Mouse (Mus musculus) heart, embryonic 12.5 days (tissue): Measurements from ENCODE around the gene Apoa1. TPM values are rescaled to one million over a fixed set of nuclear protein-coding genes. Genes with fewer than 3 reads are reported as not detected.

Source experiments
- ATAC-seq: fragments of 200-750 bp; cut with Nextera tagmentation; 2 replicates; pipeline ENCODE4 v1.8.0; 2017; ENCODE audit warnings: moderate TSS enrichment, moderate library complexity; ENCODE audit not compliant: insufficient number of reproducible peaks, low FRiP score
- H3K27ac ChIP-seq: fragments of 300-500 bp; sonication (generic); 2 replicates; pipeline ENCODE4 v1.5.1; 2016; ENCODE audit warnings: mild to moderate bottlenecking, moderate library complexity; ENCODE audit not compliant: poor library complexity, severe bottlenecking
- H3K27me3 ChIP-seq: fragments of 300-500 bp; sonication (generic); replicated peaks from 2 replicates; pipeline ENCODE4 v1.6.1; 2016; ENCODE audit warnings: mild to moderate bottlenecking, moderate library complexity
- H3K36me3 ChIP-seq: fragments of 300-500 bp; sonication (generic); 2 replicates; pipeline ENCODE4 v1.6.1; 2016; ENCODE audit warnings: mild to moderate bottlenecking, moderate library complexity
- H3K4me1 ChIP-seq: fragments of 300-500 bp; sonication (generic); replicated peaks from 2 replicates; pipeline ENCODE4 v1.6.1; 2016; ENCODE audit warnings: mild to moderate bottlenecking
- H3K4me2 ChIP-seq: fragments of 300-500 bp; sonication (generic); 2 replicates; pipeline ENCODE4 v1.6.1; 2016; ENCODE audit warnings: mild to moderate bottlenecking, moderate library complexity
- H3K4me3 ChIP-seq: fragments of 300-500 bp; sonication (generic); 2 replicates; pipeline ENCODE4 v1.5.1; 2016; ENCODE audit warnings: mild to moderate bottlenecking
- H3K9ac ChIP-seq: fragments of 300-500 bp; sonication (generic); 2 replicates; pipeline ENCODE4 v1.6.1; 2016; ENCODE audit warnings: mild to moderate bottlenecking, moderate library complexity
- H3K9me3 ChIP-seq: fragments of 300-500 bp; sonication (generic); replicated peaks from 2 replicates; pipeline ENCODE4 v1.6.1; 2016; ENCODE audit warnings: mild to moderate bottlenecking, moderate library complexity
- WGBS: fragments of 180-500 bp; shearing (Covaris S2); methylation state at CpG from one replicate; pipeline ENCODE4 v1.1.7; 2016; 5-methylcytosine and 5-hydroxymethylcytosine counted together
- polyA plus RNA-seq: library from polyadenylated mRNA; unstranded; fragments of >200 nt; fragmentation: Nextera tagmentation; extraction: Ambion mirVana; gene quantifications from 2 replicates; pipeline ENCODE4 v1.2.1, GENCODE M21; 2016

Gene Apoa1
- polyA plus RNA-seq, 1 experiment from 2014 or later = 24.9 TPM

DNA sequence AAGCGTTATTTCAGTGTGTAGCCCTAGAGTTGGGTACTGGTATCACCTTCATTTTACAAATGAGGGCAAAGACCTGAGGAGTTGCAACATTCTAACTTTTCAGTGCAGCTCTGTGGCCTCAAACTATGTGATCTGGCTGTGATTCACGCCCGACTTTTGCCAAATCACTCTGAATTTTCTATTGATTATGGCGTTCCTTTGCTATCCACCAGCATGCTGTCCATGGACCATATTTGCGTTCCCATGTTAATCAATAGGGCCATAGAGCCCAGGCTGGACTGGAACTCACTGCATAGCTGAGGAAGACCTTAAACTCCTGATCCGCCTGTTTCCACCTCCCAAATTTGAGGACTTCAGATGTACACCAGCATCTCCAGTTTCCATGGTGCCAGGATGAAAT, 30.7 kb downstream of the Apoa1 start:
- no peak overlapping the region for H3K9ac ChIP-seq
- ATAC-seq = no peak
- no peak overlapping the region for H3K4me2 ChIP-seq
- 0 out of 2 replicates have a peak, but pooled peaks cover 4% of the 10 kb centered on the region for H3K4me1 ChIP-seq
- 78% methylated on average over 6 of the region's 6 CpGs for WGBS
- H3K9me3 ChIP-seq = no peaks in the 10 kb centered on the region
- H3K27me3 ChIP-seq = no peaks in the 10 kb centered on the region
- H3K4me3 ChIP-seq = no peak overlapping the region
- no peaks in the 10 kb centered on the region for H3K36me3 ChIP-seq
- H3K27ac ChIP-seq = no peak overlapping the region

DNA sequence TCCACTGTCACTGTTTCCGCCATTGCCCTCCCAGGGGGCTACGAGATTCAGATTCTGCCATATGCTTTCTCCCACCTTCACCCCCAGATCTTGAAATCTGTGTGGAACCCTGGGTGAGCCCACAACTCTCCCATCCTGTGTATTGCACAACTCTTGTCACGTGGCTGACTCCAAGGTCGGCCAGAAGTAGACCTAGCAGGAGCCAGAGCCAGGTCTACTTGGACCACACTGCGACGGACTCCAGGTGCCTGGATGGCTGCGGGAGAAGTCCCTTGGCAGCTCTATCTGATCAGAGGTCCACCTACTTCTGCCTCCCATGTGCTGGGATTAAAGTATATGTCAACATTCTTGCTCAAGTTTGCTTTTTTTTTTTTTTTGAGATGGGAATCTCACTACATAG, 32.8 kb downstream of the Apoa1 start:
- no peak overlapping the region for H3K9ac ChIP-seq
- H3K36me3 ChIP-seq = no peaks in the 10 kb centered on the region
- H3K4me1 ChIP-seq = 0 out of 2 replicates have a peak, but pooled peaks cover 4% of the 10 kb centered on the region
- no peaks in the 10 kb centered on the region for H3K27me3 ChIP-seq
- H3K9me3 ChIP-seq = no peaks in the 10 kb centered on the region
- WGBS = 85% methylated on average over 7 of the region's 7 CpGs
- H3K27ac ChIP-seq = no peak overlapping the region
- H3K4me2 ChIP-seq = no peak overlapping the region
- no peak overlapping the region for H3K4me3 ChIP-seq
- ATAC-seq = no peak

DNA sequence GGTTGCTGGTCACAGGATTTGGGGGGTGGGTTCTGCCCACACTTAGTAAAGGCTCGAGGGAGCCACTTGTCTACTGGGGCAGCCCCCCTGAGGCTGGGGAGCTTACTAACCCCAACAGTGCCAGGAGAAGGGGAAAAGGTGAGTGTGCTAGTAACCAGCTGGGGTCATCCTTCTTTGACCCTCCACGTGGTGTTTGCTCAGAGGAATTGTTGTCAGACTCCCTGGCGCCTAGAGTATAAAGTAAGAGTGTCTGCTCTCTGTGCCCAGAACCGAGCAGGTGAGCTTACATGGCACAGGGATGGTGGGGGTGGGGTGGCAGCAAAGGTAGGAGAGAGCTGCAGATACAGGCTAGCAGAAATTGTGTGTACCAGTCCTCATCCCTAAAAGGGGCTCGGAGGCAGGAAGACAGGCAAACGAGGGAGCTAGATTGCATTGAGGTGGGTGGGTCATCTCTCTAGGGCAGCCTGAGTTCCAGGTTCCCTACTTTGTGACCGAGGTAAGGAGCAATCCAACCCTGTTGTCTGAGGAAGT, 40.0 kb downstream of the Apoa1 start, which contains the start of gene Apoa5:
Gene Apoa5, plus strand, starts transcription at position 291 of the 531 bp plus-strand sequence.
- no peak for ATAC-seq
- no peak within 1 kb of the TSS for H3K4me2 ChIP-seq
- H3K9me3 ChIP-seq = no peaks in the 10 kb centered on the region
- H3K36me3 ChIP-seq = no peaks in the 10 kb centered on the region
- H3K4me1 ChIP-seq = peaks cover 3% of the 10 kb centered on the region; the same call in 1 of the 2 replicates
- no peak within 1 kb of the TSS for H3K9ac ChIP-seq
- peaks cover 34% of the 10 kb centered on the region for H3K27me3 ChIP-seq
- whole genome bisulfite sequencing = 45% methylated on average over 7 of the region's 7 CpGs
- H3K4me3 ChIP-seq = no peak within 1 kb of the TSS
- H3K27ac ChIP-seq = no peak within 1 kb of the TSS

DNA sequence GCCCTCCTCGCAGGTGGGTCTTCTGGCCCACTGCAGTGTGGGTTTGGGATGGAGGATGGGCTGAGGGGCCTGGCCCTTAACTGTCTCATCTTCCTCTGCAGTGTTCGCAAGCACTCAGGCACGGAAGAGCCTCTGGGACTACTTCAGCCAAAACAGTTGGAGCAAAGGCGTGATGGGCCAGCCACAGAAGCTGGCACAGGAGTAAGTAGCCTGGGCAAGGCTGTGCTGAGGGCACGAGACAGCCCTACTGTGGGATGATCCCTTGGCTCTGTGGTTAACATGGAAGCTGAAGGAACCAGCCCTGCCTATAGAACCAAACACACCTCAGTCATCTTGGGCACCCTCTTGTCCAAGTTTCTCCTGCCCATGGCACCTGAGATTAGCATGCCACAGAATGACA, 40.7 kb downstream of the Apoa1 start:
- no peak for ATAC-seq
- H3K4me1 ChIP-seq = peaks cover 10% of the 10 kb centered on the region
- no peak overlapping the region for H3K27ac ChIP-seq
- H3K36me3 ChIP-seq = no peaks in the 10 kb centered on the region
- no peaks in the 10 kb centered on the region for H3K9me3 ChIP-seq
- H3K27me3 ChIP-seq = peaks cover 34% of the 10 kb centered on the region
- 77% methylated on average over 5 of the region's 5 CpGs for WGBS
- H3K4me3 ChIP-seq = no peak overlapping the region
- H3K4me2 ChIP-seq = no peak overlapping the region
- H3K9ac ChIP-seq = no peak overlapping the region

DNA sequence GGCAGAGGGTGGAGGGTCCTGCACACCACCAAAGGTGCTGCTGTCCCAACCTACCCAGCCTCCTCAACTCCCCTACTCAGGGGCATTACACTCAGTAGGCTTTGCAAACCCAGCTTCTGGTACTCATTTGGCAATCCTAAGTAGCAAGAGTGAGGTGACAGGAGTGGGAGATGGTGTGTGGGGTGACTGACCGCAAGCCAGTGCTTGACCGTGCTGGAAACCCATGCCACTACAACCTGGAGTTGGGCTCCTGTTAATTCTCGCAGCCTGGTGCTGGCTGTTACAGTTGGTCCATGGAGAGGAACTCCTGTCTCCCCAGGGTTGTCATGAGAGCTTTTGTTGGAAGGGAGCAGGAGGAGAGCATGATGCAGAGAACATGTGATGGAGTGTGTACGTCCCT, 42.4 kb downstream of the Apoa1 start:
- H3K27ac ChIP-seq = no peak overlapping the region
- H3K9ac ChIP-seq = no peak overlapping the region
- 87% methylated on average over 4 of the region's 4 CpGs for WGBS
- H3K4me2 ChIP-seq = no peak overlapping the region
- peaks cover 15% of the 10 kb centered on the region for H3K4me1 ChIP-seq
- H3K4me3 ChIP-seq = no peak overlapping the region
- no peak for ATAC-seq
- no peaks in the 10 kb centered on the region for H3K9me3 ChIP-seq
- peaks cover 34% of the 10 kb centered on the region for H3K27me3 ChIP-seq
- H3K36me3 ChIP-seq = peaks cover 16% of the 10 kb centered on the region

DNA sequence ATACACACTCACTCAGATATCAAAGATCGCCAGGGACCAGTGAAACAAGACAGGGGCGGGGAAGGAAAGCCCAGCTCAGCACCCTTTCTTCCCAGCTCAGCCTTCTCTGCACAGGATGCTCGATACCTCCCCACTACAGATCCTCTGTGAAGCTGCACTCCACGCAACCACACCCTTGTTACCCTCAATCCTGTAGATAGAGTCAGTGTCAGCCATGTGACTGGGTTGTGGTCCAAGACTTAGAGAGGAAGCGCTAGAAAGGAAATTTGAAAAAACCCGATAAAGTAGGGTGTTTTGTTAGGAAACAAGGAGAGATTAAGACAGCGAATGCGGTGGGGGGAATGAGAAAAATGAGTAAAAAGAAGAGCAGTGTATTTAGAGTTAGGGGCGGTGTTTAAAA, 43.7 kb downstream of the Apoa1 start:
- peaks cover 29% of the 10 kb centered on the region for H3K36me3 ChIP-seq
- peaks cover 15% of the 10 kb centered on the region for H3K4me1 ChIP-seq
- H3K27ac ChIP-seq = peak overlapping the region; percentile 62; the same call in 1 of the 2 replicates
- H3K9me3 ChIP-seq = no peaks in the 10 kb centered on the region
- no peak overlapping the region for H3K4me3 ChIP-seq
- H3K9ac ChIP-seq = no peak overlapping the region
- peaks cover 34% of the 10 kb centered on the region for H3K27me3 ChIP-seq
- 63% methylated on average over 9 of the region's 9 CpGs for WGBS
- peak; percentile 58 for ATAC-seq
- H3K4me2 ChIP-seq = peak overlapping the region; percentile 94

DNA sequence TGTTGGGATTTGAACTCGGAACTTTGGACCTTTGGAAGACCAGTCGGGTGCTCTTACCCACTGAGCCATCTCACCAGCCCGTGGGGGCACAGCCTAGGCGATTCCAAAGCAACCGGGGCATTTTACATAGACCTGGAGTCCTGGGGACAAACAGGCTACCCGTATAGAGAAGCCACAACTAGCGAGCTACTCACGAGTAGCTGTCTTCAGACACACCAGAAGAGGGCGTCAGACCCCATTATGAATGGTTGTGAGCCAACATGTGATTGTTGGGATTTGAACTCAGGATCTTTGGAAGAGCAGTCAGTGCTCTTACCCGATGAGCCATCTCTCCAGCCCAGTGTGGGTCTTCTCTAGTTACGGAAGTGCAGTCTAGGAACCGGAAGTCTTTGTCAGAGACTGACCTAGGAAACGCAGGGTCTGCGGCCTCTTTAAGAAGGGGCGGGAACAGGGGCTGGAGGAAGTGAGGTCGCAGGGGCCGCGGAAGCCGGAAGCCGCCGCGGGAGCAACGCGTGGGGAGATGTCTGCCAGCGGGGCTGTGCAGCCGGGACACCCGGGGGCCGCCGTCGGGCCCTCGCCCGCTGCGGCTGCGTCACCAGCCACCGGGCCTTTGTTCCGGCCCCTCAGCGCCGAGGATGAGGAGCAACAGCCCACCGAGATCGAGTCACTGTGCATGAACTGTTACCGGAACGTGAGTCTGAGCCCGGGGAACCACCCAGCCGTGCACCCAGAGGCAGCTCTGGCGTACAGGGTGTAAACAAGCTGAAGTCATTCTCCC, 44.5 kb downstream of the Apoa1 start, which contains the start of gene Zpr1:
Gene Zpr1, plus strand, starts transcription at position 388 of the 778 bp plus-strand sequence.
- Histone ChIP-seq H3K27me3 (peaks cover 34% of the 10 kb centered on the region), H3K9me3 (no peaks in the 10 kb centered on the region), H3K4me3 (peak within 1 kb of the TSS; percentile 93), H3K27ac (peak within 1 kb of the TSS; percentile 62), H3K4me2 (peak within 1 kb of the TSS; percentile 94), H3K9ac (peak within 1 kb of the TSS; percentile 81), H3K36me3 (peaks cover 37% of the 10 kb centered on the region), H3K4me1 (peaks cover 15% of the 10 kb centered on the region)
- WGBS = 5% methylated on average over 45 of the region's 45 CpGs
- ATAC-seq = peak; percentile 89

DNA sequence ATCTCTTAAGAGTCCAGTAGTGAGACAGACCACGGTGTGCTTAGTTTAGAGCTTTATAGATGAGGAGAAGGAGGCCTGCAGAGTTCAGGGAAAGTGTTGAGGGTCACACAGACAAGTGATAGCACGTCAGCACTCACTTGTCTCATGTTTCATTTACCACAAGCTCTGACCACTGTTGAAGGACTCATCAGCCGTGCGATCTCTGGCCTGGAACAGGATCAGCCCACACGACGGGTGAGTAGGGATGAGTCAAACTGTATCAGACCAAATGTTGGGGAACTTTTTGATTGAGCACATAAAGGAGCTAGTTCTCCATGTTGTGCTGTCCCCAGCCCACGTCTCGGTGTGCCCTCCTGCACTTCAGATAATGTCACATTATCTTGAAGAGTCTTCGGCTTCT, 46.1 kb downstream of the Apoa1 start:
- Histone ChIP-seq H3K4me2 (peak overlapping the region; percentile 94), H3K9ac (no peak overlapping the region), H3K36me3 (peaks cover 48% of the 10 kb centered on the region), H3K4me3 (no peak overlapping the region), H3K27ac (no peak overlapping the region), H3K9me3 (no peaks in the 10 kb centered on the region), H3K27me3 (peaks cover 20% of the 10 kb centered on the region), H3K4me1 (peaks cover 15% of the 10 kb centered on the region)
- no peak for ATAC-seq
- 67% methylated on average over 9 of the region's 9 CpGs for WGBS

Other genes starting within 250 kb of the Apoa1 start
- gene Pafah1b2, start 215.9 kb upstream of the Apoa1 start, polyA plus RNA-seq = 173 and 175 TPM in 2 replicates
- 13.9 and 15.0 TPM in 2 replicates for gene Sik3, start 215.8 kb upstream of the Apoa1 start, polyA plus RNA-seq
- gene Apoc3, start 7.1 kb downstream of the Apoa1 start, polyA plus RNA-seq = not detected in 2 replicates
- gene Apoa4, start 12.1 kb downstream of the Apoa1 start, polyA plus RNA-seq = 0.74 and 1.3 TPM in 2 replicates
- not detected in 2 replicates for gene Apoa5, start 40.1 kb downstream of the Apoa1 start, polyA plus RNA-seq
- gene Zpr1, start 44.5 kb downstream of the Apoa1 start, polyA plus RNA-seq = 34.1 and 36.8 TPM in 2 replicates
- 16.2 and 18.4 TPM in 2 replicates for gene Bud13, start 54.4 kb downstream of the Apoa1 start, polyA plus RNA-seq
- gene 4931429L15Rik, start 91.4 kb downstream of the Apoa1 start, polyA plus RNA-seq = not detected in 2 replicates